Mouse (Mus musculus): ENCODE measurements around the gene Intu. TPM values are rescaled to one million over a fixed set of nuclear protein-coding genes. Genes with fewer than 3 reads are reported as not detected.
A peak's percentile ranks its signal among the peaks of the same experiment; 100 is the strongest.

Intu gene
- polyA plus RNA-seq, 1 experiment from 2014 or later: 0.71 TPM

DNA sequence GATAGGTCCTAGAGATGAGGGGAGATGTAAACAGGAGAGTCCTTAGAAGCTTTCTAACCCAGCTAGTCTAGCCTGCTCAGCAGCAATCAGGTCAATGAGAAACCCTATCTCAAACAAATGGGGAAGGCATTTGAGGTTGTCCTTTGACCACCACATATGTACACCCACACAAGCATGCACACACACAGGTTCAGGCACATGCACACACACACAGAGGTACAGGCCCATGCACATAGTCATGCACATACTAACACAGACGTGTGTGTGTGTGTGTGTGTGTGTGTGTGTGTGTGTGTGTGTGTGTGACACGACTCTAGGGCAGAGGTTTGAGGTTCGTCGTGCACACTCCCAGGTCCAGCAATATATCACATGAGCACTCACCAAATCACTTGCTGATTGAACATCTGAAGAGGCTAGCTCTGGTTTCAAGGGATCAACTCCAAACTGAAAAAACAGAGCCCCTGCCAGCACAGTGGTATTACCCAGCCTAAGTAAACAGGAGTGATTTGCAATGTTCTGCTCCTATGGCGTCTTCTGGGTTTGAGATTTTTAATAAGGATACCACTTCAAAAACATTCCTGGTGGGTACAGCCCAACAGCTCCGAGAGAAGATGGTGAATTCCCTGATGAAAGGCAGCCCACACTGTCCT is 22.0 kb upstream of the Intu start:
- H3K9me3 ChIP-seq (replicated peaks; ENCODE audit: control insufficient read depth, low read length): no peaks in the 10 kb centered on the region
- no peak overlapping the region for H3K4me3 ChIP-seq (ENCODE audit: low read depth, low read length)
- ATAC-seq (ENCODE audit: low read depth): peak; percentile 53; the same call in 1 of the 2 replicates
- H3K9ac ChIP-seq (ENCODE audit: low read depth, low read length): no peak overlapping the region
- no peaks in the 10 kb centered on the region for H3K4me1 ChIP-seq (ENCODE audit: control insufficient read depth, low read depth, low read length)
- no peak overlapping the region for H3K4me2 ChIP-seq (ENCODE audit: low read depth, low read length)
- no peaks in the 10 kb centered on the region for H3K27me3 ChIP-seq (ENCODE audit: control insufficient read depth, insufficient read depth, low read depth, low read length)
- WGBS (ENCODE audit: insufficient replicate concordance): 45% methylated on average over 6 of the region's 6 CpGs
- H3K27ac ChIP-seq (ENCODE audit: low read length): no peak overlapping the region
- no peaks in the 10 kb centered on the region for H3K36me3 ChIP-seq (ENCODE audit: control insufficient read depth, insufficient read depth)

DNA sequence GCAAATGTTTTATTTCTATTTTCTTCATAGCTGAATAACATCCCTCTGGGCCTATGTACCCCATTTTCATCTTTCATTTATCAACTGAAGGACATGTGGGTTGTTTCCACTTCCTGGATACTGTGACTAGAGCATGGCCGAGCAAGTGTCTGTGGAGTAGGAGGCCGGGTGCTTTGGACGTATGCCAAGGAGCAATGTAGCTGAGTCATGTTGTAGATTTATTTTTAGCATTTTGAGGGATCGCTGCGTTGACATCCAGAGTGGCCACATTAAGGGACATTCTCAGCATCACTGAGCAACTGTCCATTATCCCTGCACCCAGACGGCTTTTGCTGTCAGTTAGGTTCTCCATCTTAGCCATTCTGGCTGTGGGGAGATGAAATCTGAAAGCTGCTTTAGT is 20.5 kb upstream of the Intu start:
- Histone ChIP-seq H3K4me1 (ENCODE audit: control insufficient read depth, low read depth, low read length) (no peaks in the 10 kb centered on the region), H3K4me2 (ENCODE audit: low read depth, low read length) (no peak overlapping the region), H3K27ac (ENCODE audit: low read length) (no peak overlapping the region), H3K9ac (ENCODE audit: low read depth, low read length) (no peak overlapping the region), H3K4me3 (ENCODE audit: low read depth, low read length) (no peak overlapping the region), H3K9me3 (replicated peaks; ENCODE audit: control insufficient read depth, low read length) (no peaks in the 10 kb centered on the region), H3K36me3 (ENCODE audit: control insufficient read depth, insufficient read depth) (no peaks in the 10 kb centered on the region), H3K27me3 (ENCODE audit: control insufficient read depth, insufficient read depth, low read depth, low read length) (no peaks in the 10 kb centered on the region)
- ATAC-seq (ENCODE audit: low read depth): no peak
- 20% methylated on average over 6 of the region's 6 CpGs for WGBS (ENCODE audit: insufficient replicate concordance)

DNA sequence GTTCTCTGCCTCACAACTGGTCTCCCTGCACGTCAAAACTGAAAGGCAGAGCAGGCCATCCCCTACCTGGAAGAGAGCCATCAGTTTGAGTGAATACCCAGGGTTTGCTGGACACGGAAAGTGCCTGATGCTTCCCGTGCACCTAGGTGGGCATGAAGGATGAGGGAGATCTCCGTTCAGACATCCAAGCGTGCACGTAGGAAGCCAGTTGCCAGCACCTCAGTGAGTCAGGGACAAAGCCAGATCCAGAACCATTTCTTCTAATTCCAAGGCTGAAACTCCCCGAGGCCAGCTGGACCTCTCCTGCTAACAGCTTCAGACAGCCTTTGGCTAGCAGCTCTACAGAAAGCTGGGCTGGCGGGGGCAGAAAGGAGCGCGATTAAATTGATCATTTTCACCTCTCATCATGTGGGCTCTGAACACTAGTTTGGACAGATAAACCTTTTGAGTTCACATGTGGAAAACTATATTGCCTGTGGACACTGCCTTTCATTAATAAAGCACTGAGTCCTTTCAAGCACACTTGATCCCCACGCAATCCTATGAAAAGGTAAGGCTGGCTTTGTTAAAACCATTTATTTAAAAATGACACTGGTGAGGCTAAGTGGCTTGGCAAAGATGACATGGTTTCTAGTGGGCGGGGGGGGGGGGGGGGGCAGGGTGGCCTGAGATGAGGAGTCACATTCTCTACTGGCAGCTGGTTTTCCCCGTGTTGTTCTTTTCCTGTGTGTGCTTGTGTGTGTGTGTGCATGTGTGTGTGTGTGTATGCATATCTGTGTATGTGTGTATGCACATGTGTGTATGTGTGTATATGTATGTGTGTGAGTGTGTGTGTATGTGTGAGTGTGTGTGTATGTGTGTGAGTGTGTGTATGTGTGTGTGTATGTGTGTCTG is 17.9 kb upstream of the Intu start:
- Histone ChIP-seq H3K4me1 (ENCODE audit: control insufficient read depth, low read depth, low read length) (no peaks in the 10 kb centered on the region), H3K4me3 (ENCODE audit: low read depth, low read length) (no peak overlapping the region)

GRCm38 (mm10) chr3:40518240-40518639 is 12.8 kb upstream of the Intu start:
- H3K9ac ChIP-seq (ENCODE audit: low read depth, low read length): no peak overlapping the region
- no peak overlapping the region for H3K4me3 ChIP-seq (ENCODE audit: low read depth, low read length)
- no peak overlapping the region for H3K27ac ChIP-seq (ENCODE audit: low read length)
- H3K4me1 ChIP-seq (ENCODE audit: control insufficient read depth, low read depth, low read length): peaks cover 1% of the 10 kb centered on the region; the same call in 1 of the 2 replicates
- H3K9me3 ChIP-seq (replicated peaks; ENCODE audit: control insufficient read depth, low read length): no peaks in the 10 kb centered on the region
- no peaks in the 10 kb centered on the region for H3K36me3 ChIP-seq (ENCODE audit: control insufficient read depth, insufficient read depth)
- no peak overlapping the region for H3K4me2 ChIP-seq (ENCODE audit: low read depth, low read length)
- no peak for ATAC-seq (ENCODE audit: low read depth)
- 47% methylated on average over 3 of the region's 3 CpGs for WGBS (ENCODE audit: insufficient replicate concordance)
- H3K27me3 ChIP-seq (ENCODE audit: control insufficient read depth, insufficient read depth, low read depth, low read length): no peaks in the 10 kb centered on the region

More for the DNA sequence above, 17.9 kb upstream of the Intu start:
- Histone ChIP-seq H3K9me3 (replicated peaks; ENCODE audit: control insufficient read depth, low read length) (no peaks in the 10 kb centered on the region), H3K4me2 (ENCODE audit: low read depth, low read length) (no peak overlapping the region), H3K36me3 (ENCODE audit: control insufficient read depth, insufficient read depth) (no peaks in the 10 kb centered on the region), H3K27ac (ENCODE audit: low read length) (no peak overlapping the region), H3K27me3 (ENCODE audit: control insufficient read depth, insufficient read depth, low read depth, low read length) (no peaks in the 10 kb centered on the region), H3K9ac (ENCODE audit: low read depth, low read length) (no peak overlapping the region)
- 73% methylated on average over 13 of the region's 13 CpGs for WGBS (ENCODE audit: insufficient replicate concordance)
- no peak for ATAC-seq (ENCODE audit: low read depth)

- H3K4me1 ChIP-seq (ENCODE audit: control insufficient read depth, low read depth, low read length): peaks cover 2% of the 10 kb centered on the region; the same call in 1 of the 2 replicates
- no peaks in the 10 kb centered on the region for H3K36me3 ChIP-seq (ENCODE audit: control insufficient read depth, insufficient read depth)
- no peak for ATAC-seq (ENCODE audit: low read depth)
- no peak overlapping the region for H3K4me2 ChIP-seq (ENCODE audit: low read depth, low read length)
- no peak overlapping the region for H3K4me3 ChIP-seq (ENCODE audit: low read depth, low read length)
- H3K9ac ChIP-seq (ENCODE audit: low read depth, low read length): no peak overlapping the region
- 46% methylated on average over 3 of the region's 3 CpGs for WGBS (ENCODE audit: insufficient replicate concordance)
- no peaks in the 10 kb centered on the region for H3K27me3 ChIP-seq (ENCODE audit: control insufficient read depth, insufficient read depth, low read depth, low read length)
- H3K9me3 ChIP-seq (replicated peaks; ENCODE audit: control insufficient read depth, low read length): no peaks in the 10 kb centered on the region
- no peak overlapping the region for H3K27ac ChIP-seq (ENCODE audit: low read length)
These were observed 11.5 kb upstream of the Intu start for GRCm38 (mm10) chr3:40519555-40519954.

GRCm38 (mm10) chr3:40520567-40520966 is 10.5 kb upstream of the Intu start:
- no peak overlapping the region for H3K9ac ChIP-seq (ENCODE audit: low read depth, low read length)
- H3K27ac ChIP-seq (ENCODE audit: low read length): no peak overlapping the region
- ATAC-seq (ENCODE audit: low read depth): no peak
- no peaks in the 10 kb centered on the region for H3K36me3 ChIP-seq (ENCODE audit: control insufficient read depth, insufficient read depth)
- H3K4me2 ChIP-seq (ENCODE audit: low read depth, low read length): no peak overlapping the region
- peaks cover 2% of the 10 kb centered on the region; the same call in 1 of the 2 replicates for H3K4me1 ChIP-seq (ENCODE audit: control insufficient read depth, low read depth, low read length)
- no peaks in the 10 kb centered on the region for H3K27me3 ChIP-seq (ENCODE audit: control insufficient read depth, insufficient read depth, low read depth, low read length)
- WGBS (ENCODE audit: insufficient replicate concordance): 82% methylated on average over 3 of the region's 3 CpGs
- H3K4me3 ChIP-seq (ENCODE audit: low read depth, low read length): no peak overlapping the region
- no peaks in the 10 kb centered on the region for H3K9me3 ChIP-seq (replicated peaks; ENCODE audit: control insufficient read depth, low read length)

GRCm38 (mm10) chr3:40522446-40522845 is 8.6 kb upstream of the Intu start:
- no peak overlapping the region for H3K9ac ChIP-seq (ENCODE audit: low read depth, low read length)
- H3K4me2 ChIP-seq (ENCODE audit: low read depth, low read length): peak overlapping the region; percentile 31; the same call in 1 of the 2 replicates
- no peak for ATAC-seq (ENCODE audit: low read depth)
- H3K27me3 ChIP-seq (ENCODE audit: control insufficient read depth, insufficient read depth, low read depth, low read length): no peaks in the 10 kb centered on the region
- no peaks in the 10 kb centered on the region for H3K36me3 ChIP-seq (ENCODE audit: control insufficient read depth, insufficient read depth)
- H3K27ac ChIP-seq (ENCODE audit: low read length): no peak overlapping the region
- WGBS (ENCODE audit: insufficient replicate concordance): 29% methylated on average over 6 of the region's 6 CpGs
- no peaks in the 10 kb centered on the region for H3K9me3 ChIP-seq (replicated peaks; ENCODE audit: control insufficient read depth, low read length)
- no peak overlapping the region for H3K4me3 ChIP-seq (ENCODE audit: low read depth, low read length)
- H3K4me1 ChIP-seq (ENCODE audit: control insufficient read depth, low read depth, low read length): peaks cover 2% of the 10 kb centered on the region; the same call in 1 of the 2 replicates

GRCm38 (mm10) chr3:40522846-40523245 is 8.2 kb upstream of the Intu start:
- Histone ChIP-seq H3K4me3 (ENCODE audit: low read depth, low read length) (0 out of 2 replicates have a peak overlapping the region, but pooled peaks have one; percentile 3), H3K27me3 (ENCODE audit: control insufficient read depth, insufficient read depth, low read depth, low read length) (no peaks in the 10 kb centered on the region), H3K9me3 (replicated peaks; ENCODE audit: control insufficient read depth, low read length) (no peaks in the 10 kb centered on the region), H3K4me2 (ENCODE audit: low read depth, low read length) (peak overlapping the region; percentile 31), H3K4me1 (ENCODE audit: control insufficient read depth, low read depth, low read length) (peaks cover 2% of the 10 kb centered on the region; the same call in 1 of the 2 replicates), H3K27ac (ENCODE audit: low read length) (no peak overlapping the region), H3K9ac (ENCODE audit: low read depth, low read length) (no peak overlapping the region), H3K36me3 (ENCODE audit: control insufficient read depth, insufficient read depth) (no peaks in the 10 kb centered on the region)
- WGBS (ENCODE audit: insufficient replicate concordance): 47% methylated on average over 14 of the region's 14 CpGs
- ATAC-seq (ENCODE audit: low read depth): no peak

DNA sequence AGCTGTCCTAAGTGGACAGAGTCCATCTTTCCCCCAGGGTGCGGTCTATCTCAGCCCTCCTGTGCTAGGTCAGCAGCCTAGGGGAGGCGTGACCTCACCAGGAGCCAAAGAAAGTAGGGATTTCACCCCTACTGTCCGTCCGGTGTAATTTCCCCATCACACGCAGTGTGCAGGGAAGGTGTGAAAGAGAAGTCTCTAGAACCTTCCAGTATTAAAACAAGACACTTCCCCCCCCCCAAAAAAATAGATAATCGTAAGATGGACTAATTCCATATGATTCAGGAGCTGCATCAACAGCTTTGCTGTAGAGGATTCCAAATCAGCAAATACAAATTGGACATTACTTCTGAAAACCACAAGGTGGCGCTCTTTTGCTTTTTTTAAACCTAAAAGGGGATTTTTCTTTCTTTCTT is 7.7 kb upstream of the Intu start:
- no peak overlapping the region; the same call in 1 of the 2 replicates for H3K4me3 ChIP-seq (ENCODE audit: low read depth, low read length)
- no peak for ATAC-seq (ENCODE audit: low read depth)
- H3K4me2 ChIP-seq (ENCODE audit: low read depth, low read length): no peak overlapping the region; the same call in 1 of the 2 replicates
- WGBS (ENCODE audit: insufficient replicate concordance): 11% methylated on average over 7 of the region's 7 CpGs
- no peaks in the 10 kb centered on the region for H3K9me3 ChIP-seq (replicated peaks; ENCODE audit: control insufficient read depth, low read length)
- H3K27me3 ChIP-seq (ENCODE audit: control insufficient read depth, insufficient read depth, low read depth, low read length): no peaks in the 10 kb centered on the region
- no peaks in the 10 kb centered on the region for H3K36me3 ChIP-seq (ENCODE audit: control insufficient read depth, insufficient read depth)
- peaks cover 2% of the 10 kb centered on the region for H3K4me1 ChIP-seq (ENCODE audit: control insufficient read depth, low read depth, low read length)
- H3K9ac ChIP-seq (ENCODE audit: low read depth, low read length): no peak overlapping the region
- H3K27ac ChIP-seq (ENCODE audit: low read length): no peak overlapping the region
